Mouse (Mus musculus) C2C12 (cell line): Measurements from ENCODE around the gene Lpp. TPM values are rescaled to one million over a fixed set of nuclear protein-coding genes. Genes with fewer than 3 reads are reported as not detected.

Experiments used
- H3K27me3 ChIP-seq: one replicate; pipeline ENCODE4 v1.6.1; 2011; ENCODE audit not compliant: control insufficient read depth, insufficient read depth, insufficient read length
- H3K36me3 ChIP-seq: one replicate; pipeline ENCODE4 v1.6.1; 2011; ENCODE audit not compliant: control insufficient read depth, insufficient read depth
- H3K4me3 ChIP-seq: one replicate; pipeline ENCODE4 v1.5.1; 2011; ENCODE audit warnings: mild to moderate bottlenecking, control low read depth; ENCODE audit not compliant: poor library complexity, insufficient read depth, severe bottlenecking
- H3K79me2 ChIP-seq: one replicate; pipeline ENCODE4 v1.6.1; 2011; ENCODE audit not compliant: control insufficient read depth, insufficient read depth
- H3K79me3 ChIP-seq: one replicate; pipeline ENCODE4 v1.6.1; 2011; ENCODE audit warnings: low read depth, control low read depth
- H3ac ChIP-seq: one replicate; pipeline ENCODE3; 2011; ENCODE audit warnings: low read depth; ENCODE audit not compliant: control insufficient read depth, insufficient read length
- CEBPB ChIP-seq: IDR thresholded peaks from one replicate; pipeline ENCODE4 v1.6.1; 2011; ENCODE audit warnings: low read depth, mild to moderate bottlenecking, control low read depth, moderate library complexity
- CTCF ChIP-seq: IDR thresholded peaks from one replicate; pipeline ENCODE4 v1.5.1; 2011; ENCODE audit not compliant: control insufficient read depth, insufficient read depth, insufficient read length
- FOSL1 ChIP-seq: IDR thresholded peaks from one replicate; pipeline ENCODE4 v1.8.0; 2011; ENCODE audit warnings: mild to moderate bottlenecking, low read length; ENCODE audit not compliant: poor library complexity, insufficient read depth, severe bottlenecking
- MAX ChIP-seq: IDR thresholded peaks from one replicate; pipeline ENCODE4 v1.6.1; 2011; ENCODE audit warnings: mild to moderate bottlenecking, control low read depth
- MYOD1 ChIP-seq: IDR thresholded peaks from one replicate; pipeline ENCODE4 v1.6.1; 2011; ENCODE audit warnings: low read depth; ENCODE audit not compliant: control insufficient read depth, insufficient read length
- MYOG ChIP-seq: IDR thresholded peaks from one replicate; pipeline ENCODE4 v1.6.1; 2011; ENCODE audit not compliant: control insufficient read depth, insufficient read length; ENCODE audit errors: extremely low read depth
- USF1 ChIP-seq: IDR thresholded peaks from one replicate; pipeline ENCODE4 v1.6.1; 2011; ENCODE audit warnings: low read depth, mild to moderate bottlenecking, control low read depth, moderate library complexity
- polyA plus RNA-seq: library from polyadenylated mRNA; unstranded; fragments of >200 nt; fragmentation: generic; extraction: Trizol; gene quantifications from one replicate; pipeline ENCODE4 v1.2.1, GENCODE M21; 2012; ENCODE audit warnings: missing spikeins

Lpp gene
- polyA plus RNA-seq, 1 experiment: 9.6 TPM

- Histone ChIP-seq H3ac (no peak overlapping the region), H3K27me3 (no peaks in the 10 kb centered on the region), H3K79me2 (no peaks in the 10 kb centered on the region), H3K79me3 (no peaks in the 10 kb centered on the region), H3K36me3 (peaks cover 9% of the 10 kb centered on the region), H3K4me3 (no peak overlapping the region)
- TF ChIP-seq MYOD1: no peak
- TF ChIP-seq MAX: no peak
- no peak for TF ChIP-seq MYOG
- no peak for TF ChIP-seq CEBPB
- no peak for TF ChIP-seq CTCF
- TF ChIP-seq FOSL1: no peak
- no peak for TF ChIP-seq USF1
These were observed 445.7 kb downstream of the Lpp start for GRCm38 (mm10) chr16:24839018-24839417.

GRCm38 (mm10) chr16:24840073-24840472 is 446.8 kb downstream of the Lpp start:
- H3K27me3 ChIP-seq: no peaks in the 10 kb centered on the region
- H3K79me3 ChIP-seq: no peaks in the 10 kb centered on the region
- no peak for TF ChIP-seq CTCF
- no peak for TF ChIP-seq MAX
- TF ChIP-seq FOSL1: no peak
- TF ChIP-seq USF1: no peak
- no peak for TF ChIP-seq MYOG
- TF ChIP-seq MYOD1: no peak
- TF ChIP-seq CEBPB: no peak
- H3K79me2 ChIP-seq: no peaks in the 10 kb centered on the region
- H3K4me3 ChIP-seq: no peak overlapping the region
- peaks cover 9% of the 10 kb centered on the region for H3K36me3 ChIP-seq
- no peak overlapping the region for H3ac ChIP-seq

- Histone ChIP-seq H3K79me2 (no peaks in the 10 kb centered on the region), H3ac (no peak overlapping the region), H3K36me3 (no peaks in the 10 kb centered on the region), H3K79me3 (no peaks in the 10 kb centered on the region), H3K27me3 (no peaks in the 10 kb centered on the region), H3K4me3 (no peak overlapping the region)
- no peak for TF ChIP-seq FOSL1
- no peak for TF ChIP-seq USF1
- TF ChIP-seq MYOG: no peak
- no peak for TF ChIP-seq CEBPB
- TF ChIP-seq CTCF: no peak
- no peak for TF ChIP-seq MAX
- no peak for TF ChIP-seq MYOD1
These were observed 452.8 kb downstream of the Lpp start for GRCm38 (mm10) chr16:24846141-24846540.

- Histone ChIP-seq H3K36me3 (peaks cover 4% of the 10 kb centered on the region), H3K79me3 (no peaks in the 10 kb centered on the region), H3ac (no peak overlapping the region), H3K4me3 (no peak overlapping the region), H3K79me2 (no peaks in the 10 kb centered on the region), H3K27me3 (no peaks in the 10 kb centered on the region)
- TF ChIP-seq FOSL1 (no peak), MYOG (no peak), MYOD1 (no peak), MAX (no peak), CEBPB (no peak), CTCF (no peak), USF1 (no peak)
These were observed 466.3 kb downstream of the Lpp start for GRCm38 (mm10) chr16:24859509-24860140.

DNA sequence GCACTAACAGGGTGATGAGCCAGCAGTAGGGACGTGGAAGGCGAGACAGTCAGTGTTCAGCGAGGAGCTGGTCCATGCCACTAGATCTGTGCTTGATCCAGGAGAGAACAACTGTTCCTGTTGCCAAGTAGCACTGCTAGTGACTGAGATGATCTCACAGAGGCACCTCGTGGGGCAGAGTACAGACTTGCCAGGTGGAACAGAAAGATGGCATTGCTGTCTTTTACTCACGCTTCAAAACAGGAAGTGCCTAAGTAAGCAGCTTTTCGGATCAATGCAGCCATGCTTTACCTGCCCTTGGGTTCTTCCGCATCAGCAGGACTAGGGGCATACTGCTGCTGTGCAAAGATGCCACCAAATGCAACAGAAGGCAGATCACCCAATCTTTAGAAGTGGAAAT is 467.1 kb downstream of the Lpp start:
- no peaks in the 10 kb centered on the region for H3K27me3 ChIP-seq
- H3ac ChIP-seq: no peak overlapping the region
- H3K36me3 ChIP-seq: peaks cover 4% of the 10 kb centered on the region
- H3K4me3 ChIP-seq: no peak overlapping the region
- H3K79me2 ChIP-seq: no peaks in the 10 kb centered on the region
- no peaks in the 10 kb centered on the region for H3K79me3 ChIP-seq
- TF ChIP-seq MAX: no peak

- TF ChIP-seq USF1 (no peak), CEBPB (no peak), MYOD1 (no peak), MYOG (no peak), FOSL1 (no peak), CTCF (no peak), MAX (no peak)
- H3K79me2 ChIP-seq: no peaks in the 10 kb centered on the region
These were observed 468.1 kb downstream of the Lpp start for GRCm38 (mm10) chr16:24861374-24861773.

More at GRCm38 (mm10) chr16:24861374-24861773, 468.1 kb downstream of the Lpp start:
- Histone ChIP-seq H3K79me3 (no peaks in the 10 kb centered on the region), H3K36me3 (peaks cover 4% of the 10 kb centered on the region), H3ac (no peak overlapping the region), H3K27me3 (no peaks in the 10 kb centered on the region), H3K4me3 (no peak overlapping the region)
